Mouse (Mus musculus) WW6 (cell line): ENCODE measurements around the gene Boc.
"Not testable (repeated sequence)": the region's sequence is repeated elsewhere in the genome, so short reads cannot be mapped to it uniquely, and the experiment has no call there.

Source experiments
- DNase-seq: peaks from one replicate; pipeline ENCODE4 v3.0.0-alpha.2; 2013; ENCODE audit warnings: low read depth, low spot score

Gene Boc

DNA sequence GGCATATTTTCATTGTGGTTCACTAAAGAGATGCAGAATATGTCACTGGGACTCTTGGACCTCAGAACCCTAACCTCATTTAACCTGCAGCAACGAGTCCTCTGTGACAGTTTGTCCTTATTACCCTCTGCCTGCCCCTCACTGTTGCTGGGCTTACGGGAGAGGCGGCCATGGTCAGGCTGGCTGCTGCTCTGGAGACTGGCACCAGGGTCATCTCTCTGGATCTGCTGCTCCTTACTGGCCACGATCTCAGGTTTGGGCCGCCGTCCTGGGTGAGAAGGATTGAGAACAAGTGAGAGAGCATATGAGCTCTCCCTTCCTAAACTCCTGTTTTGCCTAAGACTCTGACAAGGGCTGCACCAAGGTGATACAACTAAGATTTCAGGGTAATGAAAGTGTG is 66.5 kb downstream of the Boc start:
- no peak for DNase-seq

DNA sequence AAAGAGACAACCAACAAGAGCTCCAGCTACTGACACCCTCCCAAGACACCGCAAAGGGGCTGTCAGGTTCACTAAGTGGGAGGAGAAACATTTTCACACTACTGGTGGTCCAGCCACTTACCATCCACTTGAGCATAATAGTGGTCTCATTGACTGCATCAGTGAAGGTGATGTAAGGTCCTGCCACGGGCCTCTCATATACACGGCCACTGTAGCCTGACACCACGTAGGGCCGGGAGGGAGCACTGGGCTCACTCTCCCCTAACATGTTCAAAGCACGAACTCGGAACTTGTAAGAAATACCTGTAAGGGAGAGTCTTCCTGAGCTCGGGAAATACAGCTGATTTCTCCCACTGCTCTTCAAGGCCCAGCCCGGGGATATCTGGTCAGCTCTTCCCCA is 67.6 kb downstream of the Boc start:
- DNase-seq = no peak

DNA sequence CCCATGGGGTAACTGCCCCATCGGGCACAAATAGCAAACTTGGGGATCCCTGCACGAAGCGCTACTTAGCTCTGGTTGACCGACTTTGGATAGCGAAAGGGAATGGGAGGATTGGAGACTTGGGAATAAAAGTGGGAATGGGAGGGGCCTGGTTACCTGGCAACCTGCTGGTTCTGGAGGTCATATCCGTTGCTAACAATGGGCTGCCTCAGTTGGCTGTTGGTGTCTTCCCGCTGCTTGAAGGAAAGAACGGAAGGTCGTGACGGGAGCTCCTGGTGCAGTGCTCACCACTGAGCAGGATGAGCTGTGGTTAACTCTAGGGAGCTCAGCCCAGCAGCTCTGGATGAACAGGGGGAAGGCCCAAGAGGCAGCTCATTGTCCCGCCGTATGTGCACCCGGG is 71.5 kb downstream of the Boc start:
- no peak for DNase-seq

- DNase-seq = no peak
Measured at GRCm38 (mm10) chr16:44486612-44487011, 72.1 kb downstream of the Boc start.

DNA sequence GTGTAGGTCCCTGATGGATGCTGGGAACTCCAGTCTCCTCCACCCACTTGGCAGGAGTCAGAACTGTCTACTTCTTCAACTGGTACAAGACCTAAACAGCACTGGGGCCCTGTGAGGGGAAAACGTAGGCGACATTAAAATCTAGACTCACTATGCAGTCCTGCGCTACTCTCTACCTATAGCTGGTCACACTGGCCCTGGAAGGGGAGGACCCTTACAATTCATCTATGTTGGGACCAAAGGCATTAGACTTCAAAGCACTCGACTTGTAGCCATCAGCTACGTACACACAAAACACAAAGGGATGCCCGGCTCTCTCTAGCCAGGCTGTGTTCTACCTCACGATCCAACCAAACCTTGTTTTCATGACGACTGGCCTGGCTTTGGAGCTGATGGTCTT is 73.0 kb downstream of the Boc start:
- DNase-seq = no peak

GRCm38 (mm10) chr16:44484831-44485230 is 73.9 kb downstream of the Boc start:
- DNase-seq = no peak

- peak; percentile 20 for DNase-seq
Measured at GRCm38 (mm10) chr16:44484079-44484478, 74.6 kb downstream of the Boc start.

GRCm38 (mm10) chr16:44481599-44482593 is 76.8 kb downstream of the Boc start:
- no peak for DNase-seq

GRCm38 (mm10) chr16:44480616-44481015 is 78.1 kb downstream of the Boc start:
- no peak for DNase-seq

DNA sequence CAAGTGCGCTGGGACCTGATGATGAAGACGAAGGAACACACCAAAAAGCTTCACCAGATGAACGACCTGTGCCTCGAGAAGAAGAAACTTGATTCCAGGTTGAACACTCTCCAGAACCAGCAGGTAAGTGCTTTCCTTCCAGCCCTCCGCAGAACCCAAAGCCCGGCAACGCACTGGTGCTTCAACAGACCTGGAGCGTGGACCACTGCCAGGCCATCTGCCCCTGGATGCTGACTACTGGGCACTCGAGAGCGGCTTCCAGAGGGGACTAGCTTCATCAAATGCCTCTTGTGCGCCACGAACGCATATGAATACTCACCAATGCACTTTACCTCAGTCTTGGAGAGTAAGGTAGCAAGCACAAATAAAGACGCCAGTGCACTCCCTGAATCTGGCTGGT is 78.8 kb downstream of the Boc start:
- DNase-seq = no peak

DNA sequence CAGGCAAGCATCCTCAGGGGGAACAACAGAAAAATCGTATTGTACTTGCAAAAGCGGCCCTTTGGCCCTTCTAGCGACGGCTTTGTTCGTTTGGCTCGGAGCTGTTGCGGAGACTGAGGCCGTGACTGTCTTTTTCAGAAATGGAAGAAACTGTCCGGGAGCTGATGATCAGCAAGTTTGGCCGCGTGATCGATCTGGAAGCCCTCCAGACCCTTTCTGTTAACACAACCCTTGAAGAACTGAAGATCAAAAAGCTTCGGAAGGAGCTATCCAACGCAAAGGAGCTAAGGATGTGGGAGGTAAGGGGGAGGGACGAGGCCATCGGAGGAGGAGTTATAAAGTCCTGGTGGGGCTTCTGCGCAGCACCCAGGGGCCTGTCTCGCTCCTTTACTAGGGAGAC is 79.9 kb downstream of the Boc start:
- no peak for DNase-seq

DNA sequence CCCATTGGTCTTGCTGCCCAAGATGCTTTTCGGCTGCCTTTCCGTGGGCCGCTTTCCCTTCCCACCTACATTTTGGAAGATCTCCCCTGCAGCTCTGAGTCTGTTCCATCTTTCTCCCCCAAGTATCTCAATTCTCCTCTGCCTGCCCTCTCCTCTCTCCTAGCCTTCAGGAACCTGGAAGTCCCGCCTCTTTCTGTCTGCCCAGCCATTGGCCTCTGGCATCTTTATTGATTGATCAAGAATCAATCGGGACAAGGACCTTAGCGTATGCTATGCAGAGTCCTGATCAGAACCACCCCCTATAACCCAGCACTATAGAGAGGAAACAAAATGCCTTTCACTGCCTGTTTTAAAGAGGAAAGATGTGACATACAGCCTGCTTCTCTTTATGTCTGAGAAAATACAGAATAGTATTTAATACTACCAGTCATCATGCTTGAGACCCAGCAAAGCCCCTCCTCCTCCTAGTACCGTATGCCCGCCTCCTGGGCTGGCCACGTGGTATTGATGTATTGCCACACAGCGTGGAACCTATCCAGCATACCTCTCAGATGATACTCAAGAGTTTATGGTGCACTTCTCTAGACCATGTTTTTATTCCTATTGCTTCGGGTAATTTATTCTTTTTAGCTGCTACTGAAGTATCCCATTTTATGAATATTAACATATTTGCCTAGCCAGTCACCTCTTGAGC is 82.9 kb downstream of the Boc start:
- no peak for DNase-seq

DNA sequence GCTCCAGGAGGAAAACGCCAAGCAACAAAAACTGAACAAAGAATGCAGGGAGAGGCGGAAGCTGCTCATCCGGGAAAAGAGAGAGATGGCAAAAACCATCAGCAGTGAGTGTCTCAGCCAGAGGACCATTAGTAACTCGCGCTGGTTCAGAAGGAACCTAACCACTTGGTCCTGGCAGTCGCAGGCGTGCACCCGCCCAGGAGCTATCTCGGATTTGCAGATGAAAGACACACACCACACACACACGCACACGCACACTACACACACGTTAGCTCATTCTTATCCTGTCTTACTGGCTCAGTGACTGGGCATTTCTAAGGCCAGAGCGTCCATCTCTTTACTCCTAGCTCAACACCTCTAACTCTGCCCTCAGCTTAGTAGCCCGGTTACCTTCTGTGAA is 83.4 kb downstream of the Boc start:
- no peak for DNase-seq

DNA sequence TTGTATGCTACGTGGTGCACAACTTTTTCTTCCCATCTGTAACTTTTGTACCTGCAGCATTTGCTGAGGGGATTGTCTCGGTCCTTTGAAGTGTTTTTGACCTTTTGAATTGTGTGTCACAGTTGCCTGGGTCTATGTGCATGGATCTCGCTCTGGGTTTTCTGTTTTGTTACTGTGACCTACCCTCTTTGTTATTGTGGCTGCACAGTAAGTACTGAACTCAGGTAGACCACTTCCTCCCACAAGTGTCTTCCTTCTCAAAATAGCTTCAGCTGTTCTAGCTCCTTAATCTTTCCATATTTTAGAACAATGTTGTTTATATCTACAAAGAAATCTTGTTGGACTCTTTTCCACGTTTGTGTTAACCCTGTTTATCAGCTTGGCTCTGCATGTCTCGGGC is 97.8 kb downstream of the Boc start:
- no peak for DNase-seq

DNA sequence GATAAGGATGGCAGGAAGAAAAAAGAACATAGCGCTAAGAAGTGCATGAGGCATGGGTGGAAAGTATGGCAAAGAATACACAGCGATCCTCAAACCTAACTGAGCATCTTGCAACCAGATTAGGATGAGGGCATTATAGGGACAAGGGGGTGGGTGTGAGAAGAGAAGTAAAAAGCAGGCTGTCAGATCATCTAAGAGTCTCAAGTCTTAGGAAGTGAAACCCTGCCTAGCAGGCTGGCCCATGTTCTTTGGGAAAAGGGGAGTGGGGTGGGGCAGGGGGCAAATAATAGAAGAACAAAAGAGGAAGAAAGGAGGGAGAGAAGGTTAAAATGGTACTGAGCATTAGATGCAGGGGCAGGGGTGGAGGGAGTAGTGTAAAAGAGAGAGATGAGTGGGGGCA is 99.9 kb downstream of the Boc start:
- DNase-seq = no peak

GRCm38 (mm10) chr16:44457858-44458257 is 100.8 kb downstream of the Boc start:
- no peak for DNase-seq

DNA sequence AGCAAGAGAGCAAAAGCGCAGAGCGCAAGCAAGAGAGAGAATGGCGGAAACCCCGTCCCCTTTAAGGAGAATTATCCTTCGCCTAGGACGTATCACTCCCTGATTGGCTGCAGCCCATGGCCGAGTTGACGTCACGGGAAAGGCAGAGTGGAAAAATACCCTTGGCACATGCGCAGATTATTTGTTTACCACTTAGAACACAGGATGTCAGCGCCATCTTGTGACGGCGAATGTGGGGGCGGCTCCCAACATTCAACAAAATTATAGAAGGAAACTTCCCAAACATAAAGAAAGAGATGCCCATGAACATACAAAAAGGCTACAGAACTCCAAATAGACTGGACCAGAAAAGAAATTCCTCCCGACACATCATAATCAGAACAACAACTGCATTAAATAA is 116.8 kb downstream of the Boc start:
- not testable (repeated sequence) for DNase-seq

DNA sequence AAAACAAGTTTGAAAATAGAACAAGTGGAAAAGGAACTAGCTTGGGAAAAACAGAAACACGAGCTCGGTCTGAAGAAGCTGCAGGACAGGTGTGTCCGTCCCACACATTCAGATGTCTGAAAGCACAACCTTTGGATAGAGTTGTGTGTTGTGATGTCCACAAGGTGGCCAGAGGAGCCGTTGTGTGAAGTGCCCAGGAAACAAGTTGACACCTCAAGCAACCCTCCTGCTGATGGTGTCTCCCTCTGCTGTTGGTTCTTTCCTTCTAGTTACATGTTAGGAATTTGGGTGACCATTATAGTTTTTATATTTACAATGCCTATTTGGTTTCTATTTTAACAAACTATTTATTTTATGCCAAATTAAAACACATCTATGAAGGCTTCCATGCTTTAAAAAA is 123.2 kb downstream of the Boc start:
- DNase-seq = no peak
